Mouse (Mus musculus) liver, postnatal 0 days (tissue): ENCODE results near the gene Ntn4. TPM values are rescaled to one million over a fixed set of nuclear protein-coding genes. Genes with fewer than 3 reads are reported as not detected.

Experiments
- ATAC-seq: fragments of 200-750 bp; cut with Nextera tagmentation; 2 replicates; pipeline ENCODE4 v1.8.0; 2017; ENCODE audit warnings: mild to moderate bottlenecking, moderate library complexity
- DNase-seq: peaks from one replicate; pipeline ENCODE4 v3.0.0-alpha.2; 2016
- H3K27ac ChIP-seq: fragments of 300-500 bp; sonication (generic); 2 replicates; pipeline ENCODE4 v1.5.1; 2014; ENCODE audit warnings: antibody characterized with exemption, moderate library complexity, mild to moderate bottlenecking, low read depth
- H3K27me3 ChIP-seq: fragments of 300-500 bp; sonication (generic); 2 replicates; pipeline ENCODE4 v1.6.1; 2014; ENCODE audit warnings: low read length, control low read depth, mixed read lengths; ENCODE audit not compliant: insufficient read depth
- H3K36me3 ChIP-seq: fragments of 300-500 bp; sonication (generic); replicated peaks from 2 replicates; pipeline ENCODE4 v1.6.1; 2014; ENCODE audit warnings: mild to moderate bottlenecking, control low read depth, low read length, moderate library complexity, mixed read lengths; ENCODE audit not compliant: insufficient read depth
- H3K4me1 ChIP-seq: fragments of 300-500 bp; sonication (generic); 2 replicates; pipeline ENCODE4 v1.6.1; 2014; ENCODE audit warnings: antibody characterized with exemption, mild to moderate bottlenecking, control low read depth; ENCODE audit not compliant: insufficient read depth
- H3K4me2 ChIP-seq: fragments of 300-500 bp; sonication (generic); 2 replicates; pipeline ENCODE4 v1.6.1; 2014; ENCODE audit warnings: low read depth, mild to moderate bottlenecking, low read length, moderate library complexity, mixed read lengths
- H3K4me3 ChIP-seq: fragments of 300-500 bp; sonication (generic); 2 replicates; pipeline ENCODE4 v1.5.1; 2014; ENCODE audit warnings: low read depth, low read length
- H3K9ac ChIP-seq: fragments of 300-500 bp; sonication (generic); replicated peaks from 2 replicates; pipeline ENCODE4 v1.6.1; 2014; ENCODE audit warnings: mild to moderate bottlenecking, moderate library complexity
- H3K9me3 ChIP-seq: fragments of 300-500 bp; sonication (generic); 2 replicates; pipeline ENCODE4 v1.6.1; 2016; ENCODE audit warnings: mild to moderate bottlenecking, control low read depth, low read length, mixed read lengths
- CTCF ChIP-seq: sonication (generic); IDR thresholded peaks from 2 replicates; pipeline ENCODE4 v1.5.1; 2016; ENCODE audit warnings: antibody characterized with exemption, low read depth
- EP300 ChIP-seq: IDR thresholded peaks from 2 replicates; pipeline ENCODE4 v1.6.1; 2016; ENCODE audit warnings: antibody characterized with exemption, low read depth, mild to moderate bottlenecking
- WGBS: fragments of 180-500 bp; shearing (Covaris S2); extraction: QIAGEN DNeasy Blood & Tissue Kit; methylation state at CpG from one replicate; pipeline ENCODE4 v1.1.7; 2014; ENCODE audit not compliant: insufficient replicate concordance; 5-methylcytosine and 5-hydroxymethylcytosine counted together
- polyA plus RNA-seq: library from polyadenylated mRNA; unstranded; fragments of >200 nt; fragmentation: Nextera tagmentation; extraction: Ambion mirVana; gene quantifications from 2 replicates; pipeline ENCODE4 v1.2.1, GENCODE M21; 2015

Ntn4 gene
- polyA plus RNA-seq, 1 experiment from 2014 or later, result 0.74 TPM

DNA sequence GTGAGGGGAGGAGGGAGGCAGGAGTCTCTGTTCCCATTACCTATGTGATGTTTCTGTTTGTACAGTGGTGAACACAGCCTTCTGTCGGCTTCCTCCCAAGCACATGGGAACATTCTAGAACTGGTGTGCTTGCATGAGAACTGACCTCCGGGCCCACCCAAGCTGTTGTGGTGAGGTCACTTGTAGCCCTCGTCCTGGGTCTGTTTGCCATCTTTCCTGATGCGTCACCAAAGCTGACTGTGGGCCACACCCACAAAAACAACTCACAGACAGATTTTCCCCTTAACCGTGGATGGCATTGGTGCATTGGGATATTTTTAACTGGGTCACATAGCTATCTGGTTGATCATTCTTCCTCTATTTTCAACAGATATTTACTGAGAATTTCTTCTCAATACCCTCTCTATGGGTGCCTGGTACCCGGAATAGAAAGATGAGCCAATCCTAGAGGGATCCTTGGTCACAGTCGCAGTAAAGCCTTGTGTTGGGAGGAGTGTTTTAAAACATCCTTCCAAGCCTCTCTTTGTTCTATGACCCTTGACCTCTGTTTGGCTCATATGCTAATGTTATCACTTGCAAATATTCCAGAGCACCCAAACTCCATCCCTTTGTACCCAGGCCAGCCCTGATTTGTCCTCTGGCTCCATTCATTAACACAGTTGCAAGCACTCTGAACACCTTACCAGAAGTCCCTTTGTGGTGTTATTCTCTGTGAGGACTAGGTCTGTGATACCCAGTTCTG lies 19.9 kb upstream of the Ntn4 start:
- 54% methylated on average over 7 of the region's 7 CpGs for WGBS
- TF ChIP-seq CTCF, result no peak
- TF ChIP-seq EP300, result no peak
- no peak for ATAC-seq
- Histone ChIP-seq H3K36me3 (no peaks in the 10 kb centered on the region), H3K9ac (no peak overlapping the region), H3K27ac (no peak overlapping the region), H3K9me3 (no peaks in the 10 kb centered on the region), H3K4me1 (no peaks in the 10 kb centered on the region), H3K27me3 (no peaks in the 10 kb centered on the region), H3K4me3 (no peak overlapping the region), H3K4me2 (no peak overlapping the region)
- DNase-seq, result no peak

GRCm38 (mm10) chr10:93623725-93624124 lies 16.8 kb upstream of the Ntn4 start:
- H3K4me2 ChIP-seq, result peak overlapping the region; percentile 44
- H3K9me3 ChIP-seq, result no peaks in the 10 kb centered on the region
- H3K9ac ChIP-seq, result no peak overlapping the region
- H3K4me1 ChIP-seq, result no peaks in the 10 kb centered on the region
- DNase-seq, result no peak
- no peak overlapping the region for H3K27ac ChIP-seq
- H3K36me3 ChIP-seq, result no peaks in the 10 kb centered on the region
- peak; percentile 69 for ATAC-seq
- TF ChIP-seq EP300 (no peak), CTCF (no peak)
- no peaks in the 10 kb centered on the region for H3K27me3 ChIP-seq
- H3K4me3 ChIP-seq, result 0 out of 2 replicates have a peak overlapping the region, but pooled peaks have one; percentile 4
- 52% methylated on average over 9 of the region's 9 CpGs for WGBS

DNA sequence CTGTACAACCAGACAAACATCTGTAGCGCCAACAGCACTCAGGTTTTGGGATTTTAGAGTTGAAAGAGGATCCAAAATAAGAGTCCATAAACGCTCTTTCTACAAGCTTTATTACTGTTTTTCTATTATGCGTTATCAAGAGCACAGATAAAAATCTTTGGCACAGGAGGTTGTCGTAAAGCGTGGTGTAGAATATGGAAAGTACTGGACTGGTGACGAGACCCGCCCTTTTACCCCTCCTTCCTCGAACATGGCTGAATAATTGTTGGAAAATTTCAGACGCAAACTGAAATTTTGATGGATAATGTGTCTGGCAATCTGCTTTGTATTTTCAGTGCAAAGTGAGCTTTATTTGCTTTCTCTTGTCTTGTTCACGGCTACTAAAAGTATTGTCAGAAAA lies 16.3 kb upstream of the Ntn4 start:
- Histone ChIP-seq H3K27me3 (no peaks in the 10 kb centered on the region), H3K36me3 (no peaks in the 10 kb centered on the region), H3K4me3 (0 out of 2 replicates have a peak overlapping the region, but pooled peaks have one; percentile 4), H3K9ac (no peak overlapping the region), H3K9me3 (no peaks in the 10 kb centered on the region), H3K27ac (no peak overlapping the region), H3K4me2 (peak overlapping the region; percentile 44), H3K4me1 (no peaks in the 10 kb centered on the region)
- no peak for DNase-seq
- TF ChIP-seq EP300 (no peak), CTCF (no peak)
- 59% methylated on average over 10 of the region's 10 CpGs for WGBS
- no peak for ATAC-seq

- no peak overlapping the region for H3K9ac ChIP-seq
- ATAC-seq, result no peak
- H3K4me3 ChIP-seq, result no peak overlapping the region
- TF ChIP-seq EP300, result no peak
- no peak for TF ChIP-seq CTCF
- 89% methylated on average over 5 of the region's 5 CpGs for WGBS
- DNase-seq, result no peak
- no peaks in the 10 kb centered on the region; the same call in 1 of the 2 replicates for H3K9me3 ChIP-seq
- no peaks in the 10 kb centered on the region for H3K4me1 ChIP-seq
- no peak overlapping the region for H3K27ac ChIP-seq
- no peaks in the 10 kb centered on the region for H3K27me3 ChIP-seq
- no peaks in the 10 kb centered on the region for H3K36me3 ChIP-seq
- H3K4me2 ChIP-seq, result no peak overlapping the region
Measured at GRCm38 (mm10) chr10:93630310-93630709, 10.2 kb upstream of the Ntn4 start.

DNA sequence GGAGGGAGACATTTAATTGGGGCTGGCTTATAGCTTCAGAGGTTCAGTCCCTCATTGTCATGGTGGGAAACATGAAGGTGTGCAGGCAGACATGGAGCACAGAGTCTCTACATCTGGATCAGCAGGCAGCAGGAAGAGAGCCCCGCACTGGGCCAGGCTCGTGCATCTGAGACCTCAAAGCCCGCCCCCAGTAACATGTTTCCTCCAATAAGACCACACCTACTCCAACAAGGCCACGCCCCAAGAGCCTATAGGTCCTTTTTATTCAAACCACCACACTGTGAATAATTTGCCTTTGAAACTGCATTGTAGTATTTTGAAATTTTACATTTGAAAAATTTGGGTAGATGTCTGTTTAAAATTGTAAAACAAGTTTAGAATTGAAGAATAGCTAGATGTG lies 8.4 kb upstream of the Ntn4 start:
- 56% methylated on average over 4 of the region's 4 CpGs for WGBS
- Histone ChIP-seq H3K4me3 (no peak overlapping the region), H3K27me3 (peaks cover 3% of the 10 kb centered on the region; the same call in 1 of the 2 replicates), H3K9ac (no peak overlapping the region), H3K4me1 (no peaks in the 10 kb centered on the region), H3K4me2 (no peak overlapping the region), H3K9me3 (no peaks in the 10 kb centered on the region; the same call in 1 of the 2 replicates), H3K27ac (no peak overlapping the region), H3K36me3 (no peaks in the 10 kb centered on the region)
- TF ChIP-seq CTCF (no peak), EP300 (no peak)
- ATAC-seq (no peak), DNase-seq (no peak)

- no peak overlapping the region for H3K27ac ChIP-seq
- ATAC-seq (no peak), DNase-seq (no peak)
- H3K4me1 ChIP-seq, result no peaks in the 10 kb centered on the region
- H3K9me3 ChIP-seq, result no peaks in the 10 kb centered on the region; the same call in 1 of the 2 replicates
- H3K27me3 ChIP-seq, result peaks cover 3% of the 10 kb centered on the region; the same call in 1 of the 2 replicates
- TF ChIP-seq EP300 (no peak), CTCF (no peak)
- H3K4me3 ChIP-seq, result no peak overlapping the region
- 77% methylated on average over 5 of the region's 5 CpGs for WGBS
- H3K9ac ChIP-seq, result no peak overlapping the region
- no peaks in the 10 kb centered on the region for H3K36me3 ChIP-seq
- no peak overlapping the region for H3K4me2 ChIP-seq
Measured at GRCm38 (mm10) chr10:93633563-93633962, 6.9 kb upstream of the Ntn4 start.
